9 mouse cellular contexts compared by ENCODE assay signal in genomic region chr12:109539950-109540349, GRCm38 (mm10).
DNase-seq lines count a peak whose midpoint lies in the region; ATAC-seq and TF ChIP-seq lines count a peak whose summit lies in the region.
"Had no signal": no experiment of that assay in that cellular context is flagged by ENCODE, and none has a peak within 500 bp of the region (broad histone marks: within the 10 kb centered on the region; RNA-seq: fewer than 3 reads in every experiment).

No protein-coding gene starts in this region.

- 61% methylated on average over 13 of the region's 13 CpGs for WGBS in limb, embryonic 13.5 days
- WGBS in stomach, postnatal 0 days, result 60% methylated on average over 13 of the region's 13 CpGs

- peak overlapping the region; percentile 51; the same call in 1 of the 2 replicates for H3K9ac ChIP-seq in limb, embryonic 13.5 days
- no peak overlapping the region for H3K9ac ChIP-seq in stomach, postnatal 0 days (ENCODE audit: low read length)

- peak; percentile 55 for DNase-seq in cerebellum, adult 11-12 months
- DNase-seq in cerebellum, postnatal 4 days (ENCODE audit: low spot score in 2 of 2), result no peak
- peak; percentile 40 for DNase-seq in right cerebral cortex, postnatal 14 days
- DNase-seq in right cerebral cortex, postnatal 25 days, result no peak
- DNase-seq in stomach, postnatal 0 days (ENCODE audit: low spot score), result no peak
- DNase-seq in ovary, adult 18-20 months (ENCODE audit: low spot score), result no peak
- no peak for DNase-seq in c-Kit-positive CD71-positive TER-119-positive erythroid progenitor cells, embryonic 14.5 days (ENCODE audit: low spot score)
- DNase-seq: kidney, postnatal 10 days had no signal

- no peak for TF ChIP-seq EP300 in stomach, postnatal 0 days (optimal IDR thresholded peaks at IDR 0.05)

- no peaks in the 10 kb centered on the region for H3K27me3 ChIP-seq in limb, embryonic 13.5 days
- H3K27me3 ChIP-seq in stomach, postnatal 0 days (ENCODE audit: control insufficient read depth, insufficient read depth, low read length), result no peaks in the 10 kb centered on the region

- peak overlapping the region; percentile 56 for H3K4me3 ChIP-seq in limb, embryonic 13.5 days
- H3K4me3 ChIP-seq in stomach, postnatal 0 days (ENCODE audit: low read depth, low read length), result peak overlapping the region; percentile 45; the same call in 1 of the 2 replicates

- 0 out of 2 replicates have a peak overlapping the region, but pooled peaks have one; percentile 15 for H3K27ac ChIP-seq in limb, embryonic 13.5 days
- H3K27ac ChIP-seq in stomach, postnatal 0 days (replicated peaks), result no peak overlapping the region

- no peak for TF ChIP-seq CTCF in stomach, postnatal 0 days (IDR thresholded peaks at IDR 0.05; ENCODE audit: low read depth)

- peaks cover 50% of the 10 kb centered on the region for H3K9me3 ChIP-seq in limb, embryonic 13.5 days
- H3K9me3 ChIP-seq in stomach, postnatal 0 days (ENCODE audit: control insufficient read depth, low read length), result peaks cover 9% of the 10 kb centered on the region

- ATAC-seq in limb, embryonic 13.5 days (ENCODE audit: low FRiP score, low read depth), result no peak
- ATAC-seq in stomach, postnatal 0 days (ENCODE audit: low FRiP score, low TSS enrichment), result no peak

- H3K36me3 ChIP-seq in limb, embryonic 13.5 days, result peaks cover 14% of the 10 kb centered on the region
- no peaks in the 10 kb centered on the region for H3K36me3 ChIP-seq in stomach, postnatal 0 days (ENCODE audit: control insufficient read depth, insufficient read depth, low read length)

- H3K4me1 ChIP-seq in limb, embryonic 13.5 days, result peaks cover 14% of the 10 kb centered on the region
- H3K4me1 ChIP-seq in stomach, postnatal 0 days (replicated peaks; ENCODE audit: control insufficient read depth, insufficient read depth), result peaks cover 4% of the 10 kb centered on the region; the same call in 1 of the 2 replicates

- peak overlapping the region; percentile 58 for H3K4me2 ChIP-seq in limb, embryonic 13.5 days (replicated peaks)
- peak overlapping the region; percentile 40 for H3K4me2 ChIP-seq in stomach, postnatal 0 days (replicated peaks; ENCODE audit: low read depth)

Comparison
In these comparisons a context has a peak if more than half of its experiments do, and no peak if none do; other contexts are left out.
1. DNase-seq: peak in cerebellum, adult 11-12 months (single experiment) and right cerebral cortex, postnatal 14 days (single experiment); none in cerebellum, postnatal 4 days (0 of 2), right cerebral cortex, postnatal 25 days (single experiment), stomach, postnatal 0 days (single experiment), ovary, adult 18-20 months (single experiment) and c-Kit-positive CD71-positive TER-119-positive erythroid progenitor cells, embryonic 14.5 days (single experiment).